Mouse (Mus musculus): Measurements from ENCODE around the gene Nav2. TPM values are rescaled to one million over a fixed set of nuclear protein-coding genes. Genes with fewer than 3 reads are reported as not detected.

Gene Nav2
- polyA plus RNA-seq, 1 experiment from 2014 or later: 4.1 TPM

DNA sequence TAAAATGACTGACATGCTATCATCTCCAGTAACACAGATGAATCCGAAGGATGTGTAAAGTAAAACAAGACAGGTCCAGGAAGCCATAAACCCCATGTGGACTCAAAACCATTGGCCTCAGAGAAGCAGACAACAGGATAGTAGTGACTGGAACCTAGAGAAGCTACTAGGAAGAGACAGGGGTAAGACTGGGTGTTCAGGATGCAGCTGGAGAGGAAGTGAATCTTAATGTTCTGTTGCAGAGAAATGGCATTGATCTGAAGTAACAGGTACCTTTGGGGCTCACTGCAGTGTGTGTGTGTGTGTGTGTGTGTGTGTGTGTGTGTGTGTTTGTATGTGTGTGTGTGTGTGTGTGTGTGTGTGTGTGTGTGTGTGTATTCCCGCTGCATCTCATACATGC lies 231.2 kb downstream of the Nav2 start:
- Histone ChIP-seq H3K4me3 (ENCODE audit: low read depth, low read length) (no peak overlapping the region), H3K36me3 (ENCODE audit: control insufficient read depth, insufficient read depth) (no peaks in the 10 kb centered on the region)
- no peak for ATAC-seq (ENCODE audit: low read depth)

DNA sequence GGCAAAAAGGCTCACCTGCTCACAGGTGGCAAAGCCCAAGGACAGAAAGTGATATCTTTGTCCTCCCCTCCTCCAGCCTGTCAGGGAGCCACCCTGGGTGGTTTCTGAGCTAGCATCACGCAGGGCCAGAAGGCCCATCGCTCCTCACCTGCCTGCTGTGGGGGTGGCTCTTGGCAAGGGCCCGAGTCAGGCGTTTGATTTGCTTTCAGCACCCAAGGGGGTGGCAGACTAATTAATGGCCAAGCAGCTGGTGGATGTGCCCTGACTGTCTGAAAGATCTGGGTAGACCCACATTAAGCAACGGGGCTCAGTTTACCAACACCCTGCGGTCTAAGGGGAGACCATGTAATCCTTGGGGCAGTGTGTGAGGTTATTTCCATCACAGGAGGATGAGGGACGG lies 235.4 kb downstream of the Nav2 start:
- 58% methylated on average over 7 of the region's 7 CpGs for WGBS (ENCODE audit: insufficient replicate concordance)
- no peaks in the 10 kb centered on the region for H3K36me3 ChIP-seq (ENCODE audit: control insufficient read depth, insufficient read depth)
- H3K4me3 ChIP-seq (ENCODE audit: low read depth, low read length): no peak overlapping the region
- no peak for ATAC-seq (ENCODE audit: low read depth)
- no peak overlapping the region for H3K4me2 ChIP-seq (ENCODE audit: low read depth, low read length)
- H3K27ac ChIP-seq (ENCODE audit: low read length): no peak overlapping the region
- H3K9me3 ChIP-seq (replicated peaks; ENCODE audit: control insufficient read depth, low read length): no peaks in the 10 kb centered on the region
- no peaks in the 10 kb centered on the region for H3K4me1 ChIP-seq (ENCODE audit: control insufficient read depth, low read depth, low read length)
- no peak overlapping the region for H3K9ac ChIP-seq (ENCODE audit: low read depth, low read length)
- no peaks in the 10 kb centered on the region for H3K27me3 ChIP-seq (ENCODE audit: control insufficient read depth, insufficient read depth, low read depth, low read length)

More for the DNA sequence above, 231.2 kb downstream of the Nav2 start:
- H3K27me3 ChIP-seq (ENCODE audit: control insufficient read depth, insufficient read depth, low read depth, low read length): no peaks in the 10 kb centered on the region
- H3K9me3 ChIP-seq (replicated peaks; ENCODE audit: control insufficient read depth, low read length): no peaks in the 10 kb centered on the region
- no peak overlapping the region for H3K27ac ChIP-seq (ENCODE audit: low read length)
- WGBS (ENCODE audit: insufficient replicate concordance): 40% methylated on average over 2 of the region's 2 CpGs
- H3K4me1 ChIP-seq (ENCODE audit: control insufficient read depth, low read depth, low read length): no peaks in the 10 kb centered on the region
- H3K9ac ChIP-seq (ENCODE audit: low read depth, low read length): no peak overlapping the region
- H3K4me2 ChIP-seq (ENCODE audit: low read depth, low read length): no peak overlapping the region

DNA sequence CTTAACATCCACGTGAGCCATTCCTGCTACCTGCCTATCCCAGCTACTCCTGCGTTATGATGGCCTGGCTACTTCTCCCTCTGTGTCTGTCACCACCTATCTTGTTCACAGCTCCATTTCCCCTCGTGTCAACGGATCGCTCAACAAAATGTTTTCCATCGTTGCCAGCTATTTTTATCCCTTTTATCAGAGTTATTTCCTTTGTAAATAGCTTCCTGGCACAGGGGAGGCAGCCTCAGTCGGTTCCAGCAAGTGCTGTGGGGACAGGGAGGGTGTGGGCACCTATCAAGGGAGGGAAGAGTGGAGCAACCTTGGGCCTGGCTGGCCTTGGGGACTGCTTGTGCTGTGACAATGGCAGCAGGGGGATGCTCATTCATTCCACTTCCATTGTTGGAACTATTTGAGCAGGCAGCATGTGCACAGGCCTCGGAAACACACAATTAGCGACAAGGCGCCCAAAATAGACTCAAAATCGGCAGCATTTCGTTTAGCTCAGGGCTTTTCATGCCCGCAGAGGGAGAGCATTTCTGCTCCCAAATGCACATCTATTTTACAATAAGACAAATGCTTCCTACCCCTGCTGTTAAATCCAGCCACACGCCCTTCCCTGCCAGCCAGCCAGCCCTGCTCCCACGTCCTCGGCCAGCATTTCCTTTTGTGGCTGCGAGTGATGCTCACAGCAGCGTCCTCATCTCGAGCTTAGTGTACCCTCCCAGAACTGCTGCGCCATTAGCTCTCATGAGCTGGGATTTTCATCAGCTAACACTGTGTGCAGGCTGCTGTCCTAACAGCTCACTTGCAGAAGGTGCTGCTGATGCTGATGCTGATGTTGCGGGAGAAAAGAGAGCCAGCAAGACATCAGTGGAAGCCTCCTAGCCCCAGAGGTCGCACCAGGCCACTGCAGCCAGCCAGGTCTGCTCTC lies 237.5 kb downstream of the Nav2 start:
- no peak overlapping the region for H3K27ac ChIP-seq (ENCODE audit: low read length)

DNA sequence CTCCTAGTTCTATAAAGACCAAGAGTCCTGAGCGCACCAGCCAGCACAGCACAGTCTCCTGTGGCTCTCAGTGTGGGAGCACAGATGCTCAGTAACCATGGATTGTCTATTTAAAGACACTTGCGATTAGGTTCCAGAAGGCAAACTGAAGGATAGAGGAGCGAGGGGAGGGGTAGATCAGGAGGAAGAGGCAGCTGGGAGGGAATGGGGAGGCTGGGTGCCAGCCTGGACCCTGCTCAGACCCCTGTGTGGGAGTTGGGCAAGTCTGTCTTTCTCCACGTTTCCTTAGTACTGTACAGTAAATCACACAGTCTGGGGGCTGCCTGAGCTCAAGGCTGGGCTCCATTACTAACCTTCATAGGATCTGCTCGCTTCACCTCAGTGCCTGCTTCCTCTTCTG lies 243.8 kb downstream of the Nav2 start:
- H3K4me3 ChIP-seq (ENCODE audit: low read depth, low read length): no peak overlapping the region

More for the DNA sequence above, 237.5 kb downstream of the Nav2 start:
- Histone ChIP-seq H3K4me1 (ENCODE audit: control insufficient read depth, low read depth, low read length) (no peaks in the 10 kb centered on the region), H3K4me3 (ENCODE audit: low read depth, low read length) (no peak overlapping the region), H3K36me3 (ENCODE audit: control insufficient read depth, insufficient read depth) (no peaks in the 10 kb centered on the region), H3K27me3 (ENCODE audit: control insufficient read depth, insufficient read depth, low read depth, low read length) (no peaks in the 10 kb centered on the region), H3K4me2 (ENCODE audit: low read depth, low read length) (no peak overlapping the region), H3K9ac (ENCODE audit: low read depth, low read length) (no peak overlapping the region), H3K9me3 (replicated peaks; ENCODE audit: control insufficient read depth, low read length) (no peaks in the 10 kb centered on the region)
- no peak for ATAC-seq (ENCODE audit: low read depth)
- 36% methylated on average over 22 of the region's 22 CpGs for WGBS (ENCODE audit: insufficient replicate concordance)

DNA sequence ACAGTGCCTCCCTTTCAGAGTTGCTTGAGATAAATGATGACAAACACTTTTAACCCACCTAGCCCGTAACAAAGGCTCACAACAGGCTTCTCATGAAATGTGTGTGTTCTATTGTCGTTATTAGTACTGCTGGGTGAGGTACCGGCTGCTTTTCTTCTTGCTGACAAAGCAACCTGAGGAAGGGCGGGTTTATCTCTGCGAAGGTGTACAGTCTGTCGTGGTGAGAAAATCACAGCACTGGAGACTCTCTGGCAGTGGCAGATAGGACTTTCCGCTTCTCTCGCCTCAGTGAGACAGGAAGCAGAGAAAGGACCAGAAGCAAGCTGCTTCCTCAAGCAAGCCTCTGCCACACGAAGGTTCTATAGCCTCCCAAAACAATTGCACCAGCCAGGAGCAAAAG lies 244.2 kb downstream of the Nav2 start:
- no peaks in the 10 kb centered on the region for H3K9me3 ChIP-seq (replicated peaks; ENCODE audit: control insufficient read depth, low read length)
- 24% methylated on average over 9 of the region's 9 CpGs for WGBS (ENCODE audit: insufficient replicate concordance)
- no peaks in the 10 kb centered on the region for H3K36me3 ChIP-seq (ENCODE audit: control insufficient read depth, insufficient read depth)
- H3K9ac ChIP-seq (ENCODE audit: low read depth, low read length): no peak overlapping the region
- no peak overlapping the region for H3K4me2 ChIP-seq (ENCODE audit: low read depth, low read length)
- H3K4me1 ChIP-seq (ENCODE audit: control insufficient read depth, low read depth, low read length): no peaks in the 10 kb centered on the region
- H3K4me3 ChIP-seq (ENCODE audit: low read depth, low read length): no peak overlapping the region
- no peak overlapping the region for H3K27ac ChIP-seq (ENCODE audit: low read length)
- H3K27me3 ChIP-seq (ENCODE audit: control insufficient read depth, insufficient read depth, low read depth, low read length): no peaks in the 10 kb centered on the region
- no peak for ATAC-seq (ENCODE audit: low read depth)

More for the DNA sequence above, 243.8 kb downstream of the Nav2 start:
- no peak overlapping the region for H3K4me2 ChIP-seq (ENCODE audit: low read depth, low read length)
- no peaks in the 10 kb centered on the region for H3K9me3 ChIP-seq (replicated peaks; ENCODE audit: control insufficient read depth, low read length)
- 33% methylated on average over 5 of the region's 5 CpGs for WGBS (ENCODE audit: insufficient replicate concordance)
- H3K36me3 ChIP-seq (ENCODE audit: control insufficient read depth, insufficient read depth): no peaks in the 10 kb centered on the region
- no peak overlapping the region for H3K27ac ChIP-seq (ENCODE audit: low read length)
- ATAC-seq (ENCODE audit: low read depth): no peak
- H3K27me3 ChIP-seq (ENCODE audit: control insufficient read depth, insufficient read depth, low read depth, low read length): no peaks in the 10 kb centered on the region
- H3K4me1 ChIP-seq (ENCODE audit: control insufficient read depth, low read depth, low read length): no peaks in the 10 kb centered on the region
- H3K9ac ChIP-seq (ENCODE audit: low read depth, low read length): no peak overlapping the region

DNA sequence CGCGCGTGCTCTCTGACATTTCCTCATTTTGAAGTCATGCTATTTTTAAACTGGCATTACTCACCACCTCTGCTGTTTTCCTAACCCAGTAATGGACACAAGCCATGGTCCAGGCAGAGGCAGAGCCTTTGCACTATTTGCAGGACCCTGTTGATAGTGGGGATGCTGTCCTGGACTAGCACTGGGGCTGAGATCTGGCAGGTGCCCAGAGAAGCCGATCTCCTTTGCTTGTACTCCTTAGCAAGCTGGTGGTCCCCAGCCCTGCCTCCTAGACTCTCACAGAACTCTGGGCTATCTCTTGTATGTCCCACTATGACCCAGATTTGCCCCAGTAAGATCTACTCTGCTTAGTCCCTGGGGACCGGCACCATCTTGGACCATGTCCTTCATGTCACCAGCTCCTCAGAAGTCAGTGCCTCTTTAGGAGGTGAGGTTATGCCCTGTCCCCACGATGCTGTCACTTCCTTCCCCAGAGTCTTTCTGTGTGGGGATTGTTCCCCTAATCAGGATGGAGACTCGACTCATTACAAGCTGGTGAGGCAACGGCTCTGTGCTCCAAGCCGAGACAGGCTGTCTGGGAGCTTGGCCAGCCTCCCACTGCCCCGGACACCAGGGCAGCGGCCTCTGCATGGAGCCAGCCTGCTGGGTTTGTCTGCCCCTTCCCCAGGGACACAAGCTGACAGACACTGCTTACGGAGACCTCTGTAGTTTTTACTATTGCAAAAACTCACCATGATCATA lies 250.3 kb downstream of the Nav2 start:
- Histone ChIP-seq H3K27me3 (ENCODE audit: control insufficient read depth, insufficient read depth, low read depth, low read length) (no peaks in the 10 kb centered on the region), H3K36me3 (ENCODE audit: control insufficient read depth, insufficient read depth) (no peaks in the 10 kb centered on the region), H3K4me2 (ENCODE audit: low read depth, low read length) (no peak overlapping the region), H3K4me3 (ENCODE audit: low read depth, low read length) (no peak overlapping the region), H3K9ac (ENCODE audit: low read depth, low read length) (no peak overlapping the region), H3K27ac (ENCODE audit: low read length) (no peak overlapping the region), H3K4me1 (ENCODE audit: control insufficient read depth, low read depth, low read length) (peaks cover 3% of the 10 kb centered on the region), H3K9me3 (replicated peaks; ENCODE audit: control insufficient read depth, low read length) (no peaks in the 10 kb centered on the region)
- no peak for ATAC-seq (ENCODE audit: low read depth)
- WGBS (ENCODE audit: insufficient replicate concordance): 44% methylated on average over 12 of the region's 12 CpGs

DNA sequence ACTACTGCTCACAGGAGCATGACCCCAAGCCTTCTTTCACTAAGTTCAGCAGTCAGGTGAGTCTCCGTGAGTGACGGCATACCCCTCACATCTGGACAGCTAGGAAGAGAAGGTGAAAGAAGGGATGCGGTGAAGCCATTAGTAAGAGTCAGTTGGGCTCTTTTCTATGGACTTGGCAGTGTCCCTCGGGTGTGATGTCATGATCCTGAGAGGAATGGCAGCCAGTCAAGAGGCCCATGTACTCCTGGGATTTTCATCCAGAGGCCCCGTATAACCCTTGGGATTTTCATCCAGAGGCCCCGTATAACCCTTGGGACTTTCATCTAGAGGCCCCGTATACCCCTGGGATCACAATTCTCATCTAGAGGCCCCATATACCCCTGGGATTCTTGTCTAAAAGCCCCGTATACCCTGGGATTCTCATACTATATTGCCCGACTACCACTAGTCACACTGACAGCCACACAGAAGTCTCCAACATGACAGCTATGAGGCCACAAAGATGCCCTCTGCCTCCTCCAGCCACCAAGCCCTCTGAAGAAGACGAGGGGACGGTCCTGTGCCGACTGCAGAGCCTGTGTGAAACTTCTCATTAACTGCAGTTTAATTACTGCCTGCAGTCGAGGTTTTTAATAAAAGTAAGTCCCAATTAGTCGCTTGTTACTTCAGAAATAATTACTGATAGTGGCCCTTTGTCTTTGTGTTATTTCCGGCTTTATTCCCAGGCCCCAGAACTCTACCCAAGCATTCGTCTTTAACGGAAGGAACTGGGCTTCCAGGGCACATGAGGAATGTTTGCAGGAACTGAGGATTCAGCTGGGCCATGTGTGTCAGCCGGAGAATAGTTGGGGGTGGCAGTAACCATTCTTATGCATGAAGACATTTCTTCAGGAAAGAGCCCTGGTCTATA lies 251.4 kb downstream of the Nav2 start:
- H3K4me2 ChIP-seq (ENCODE audit: low read depth, low read length): no peak overlapping the region
- H3K9ac ChIP-seq (ENCODE audit: low read depth, low read length): no peak overlapping the region
- H3K9me3 ChIP-seq (replicated peaks; ENCODE audit: control insufficient read depth, low read length): no peaks in the 10 kb centered on the region
- no peaks in the 10 kb centered on the region for H3K27me3 ChIP-seq (ENCODE audit: control insufficient read depth, insufficient read depth, low read depth, low read length)
- H3K36me3 ChIP-seq (ENCODE audit: control insufficient read depth, insufficient read depth): no peaks in the 10 kb centered on the region
- no peak for ATAC-seq (ENCODE audit: low read depth)
- WGBS (ENCODE audit: insufficient replicate concordance): 62% methylated on average over 18 of the region's 18 CpGs
- peaks cover 3% of the 10 kb centered on the region for H3K4me1 ChIP-seq (ENCODE audit: control insufficient read depth, low read depth, low read length)
- no peak overlapping the region for H3K4me3 ChIP-seq (ENCODE audit: low read depth, low read length)
- no peak overlapping the region for H3K27ac ChIP-seq (ENCODE audit: low read length)

DNA sequence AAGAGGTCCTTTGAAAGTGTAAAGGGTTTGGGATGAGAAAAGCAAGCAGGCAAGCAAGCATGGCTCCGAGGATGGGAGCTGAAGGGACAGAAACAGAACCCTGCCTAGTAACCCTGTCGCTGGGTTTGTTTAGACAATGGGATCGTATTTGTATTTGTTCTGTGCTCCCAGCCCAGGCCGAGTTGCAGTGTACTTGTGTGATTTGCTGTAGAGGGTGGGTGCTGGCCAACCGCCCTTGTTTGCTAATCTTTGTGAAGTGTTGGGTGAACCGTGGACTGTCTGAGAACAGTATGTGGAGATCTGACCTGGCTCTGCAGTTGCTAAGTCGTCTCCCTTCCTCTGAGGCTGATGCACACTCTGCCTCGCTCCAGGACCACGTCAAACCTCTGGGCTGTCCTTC lies 253.6 kb downstream of the Nav2 start:
- Histone ChIP-seq H3K27ac (ENCODE audit: low read length) (peak overlapping the region; percentile 45), H3K9ac (ENCODE audit: low read depth, low read length) (no peak overlapping the region), H3K4me1 (ENCODE audit: control insufficient read depth, low read depth, low read length) (peaks cover 6% of the 10 kb centered on the region), H3K27me3 (ENCODE audit: control insufficient read depth, insufficient read depth, low read depth, low read length) (no peaks in the 10 kb centered on the region), H3K4me2 (ENCODE audit: low read depth, low read length) (peak overlapping the region; percentile 37), H3K4me3 (ENCODE audit: low read depth, low read length) (no peak overlapping the region), H3K36me3 (ENCODE audit: control insufficient read depth, insufficient read depth) (no peaks in the 10 kb centered on the region), H3K9me3 (replicated peaks; ENCODE audit: control insufficient read depth, low read length) (no peaks in the 10 kb centered on the region)
- 25% methylated on average over 9 of the region's 9 CpGs for WGBS (ENCODE audit: insufficient replicate concordance)
- peak; percentile 84 for ATAC-seq (ENCODE audit: low read depth)

All from liver, embryonic 16.5 days (tissue).